Mouse (Mus musculus): ENCODE data around the gene Poln.
A peak's percentile ranks its signal among the peaks of the same experiment; 100 is the strongest.

DNA sequence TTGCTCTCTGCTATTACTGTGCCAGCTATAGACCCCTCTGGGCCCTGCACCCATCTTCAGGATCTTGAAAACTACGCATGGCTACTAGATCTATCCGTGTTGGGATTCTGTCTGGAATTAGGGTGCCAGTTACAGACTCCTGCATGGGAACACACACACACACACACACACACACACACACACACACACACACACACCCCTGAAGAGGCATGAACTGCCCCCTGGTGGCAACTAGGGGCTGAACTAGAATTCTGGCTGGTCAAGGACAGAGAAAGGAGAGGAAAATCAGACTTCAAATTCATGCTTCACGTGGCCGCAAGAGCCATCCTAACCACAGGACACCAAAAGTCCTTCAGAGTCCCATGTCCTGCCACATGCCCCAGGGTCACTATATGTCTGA is 22.6 kb upstream of the Poln start:
- TF ChIP-seq CTCF (IDR thresholded peaks at IDR 0.05; ENCODE audit: low read depth), result peak; percentile 73
- no peak for TF ChIP-seq EP300 (optimal IDR thresholded peaks at IDR 0.05)

All from stomach, postnatal 0 days (tissue).